Mouse (Mus musculus): ENCODE results near the gene Rftn2. TPM values are rescaled to one million over a fixed set of nuclear protein-coding genes. Genes with fewer than 3 reads are reported as not detected.
"Not testable (repeated sequence)": the region's sequence is repeated elsewhere in the genome, so short reads cannot be mapped to it uniquely, and the experiment has no call there.

The Rftn2 gene
- total RNA-seq, 2 experiments from 2014 or later, result 32.0 to 33.8 TPM

GRCm38 (mm10) chr1:55130943-55131401 is 95.6 kb downstream of the Rftn2 start, which contains the start of gene Mob4:
Gene Mob4 (plus strand): TSS chr1:55131231.
- DNase-seq (ENCODE audit: extremely low spot score in 1 of 2, low spot score in 1 of 2), result peak; percentile 90

- no peak for DNase-seq (ENCODE audit: extremely low spot score in 1 of 2, low spot score in 1 of 2)
These were observed 96.2 kb downstream of the Rftn2 start for GRCm38 (mm10) chr1:55130190-55130916.

GRCm38 (mm10) chr1:55129716-55130115 is 96.9 kb downstream of the Rftn2 start:
- no peak for DNase-seq (ENCODE audit: extremely low spot score in 1 of 2, low spot score in 1 of 2)

GRCm38 (mm10) chr1:55124136-55124535 is 102.4 kb downstream of the Rftn2 start:
- DNase-seq (ENCODE audit: extremely low spot score in 1 of 2, low spot score in 1 of 2), result not testable (repeated sequence)

- no peak for DNase-seq (ENCODE audit: extremely low spot score in 1 of 2, low spot score in 1 of 2)
These were observed 103.0 kb downstream of the Rftn2 start for GRCm38 (mm10) chr1:55123561-55123960.

GRCm38 (mm10) chr1:55123046-55123445 is 103.5 kb downstream of the Rftn2 start:
- DNase-seq (ENCODE audit: extremely low spot score in 1 of 2, low spot score in 1 of 2), result no peak

Other genes with a start within 250 kb of the Rftn2 start
- 100 to 1,000 TPM; 142 to 171 TPM for gene Sf3b1, start 199.3 kb downstream of the Rftn2 start, total RNA-seq (2021)
- 10 to 100 TPM; 17.9 to 19.7 TPM for gene Coq10b, start 174.0 kb downstream of the Rftn2 start, total RNA-seq (2021)
- 10 to 100 TPM; 94.6 to 99.5 TPM for gene Hspe1, start 138.7 kb downstream of the Rftn2 start, total RNA-seq (2021)
- 100 to 1,000 TPM; 166 to 180 TPM for gene Hspd1, start 138.5 kb downstream of the Rftn2 start, total RNA-seq (2021)
- 10 to 100 TPM; 57.1 to 57.5 TPM for gene Mob4, start 95.6 kb downstream of the Rftn2 start, total RNA-seq (2021)
- gene Mars2, start 10.4 kb upstream of the Rftn2 start, total RNA-seq (2021), result 1 to 10 TPM; 8.2 to 9.8 TPM
- under 1 TPM; 0.42 to 0.84 TPM for gene Boll, start 136.7 kb upstream of the Rftn2 start, total RNA-seq (2021)
- 10 to 100 TPM; 25.6 to 27.2 TPM for gene Plcl1, start 179.1 kb upstream of the Rftn2 start, total RNA-seq (2021)

Measured in layer of hippocampus, postnatal 25 days (tissue).